Mouse (Mus musculus) testis, adult 2 months (tissue): ENCODE measurements around the gene Nupl1.

Source experiments
- CTCF ChIP-seq: fragments of 200-500 bp; IDR thresholded peaks from 2 replicates; pipeline ENCODE4 v1.5.1; 2012; ENCODE audit warnings: low read depth, mild to moderate bottlenecking, inconsistent platforms, low read length, moderate library complexity; ENCODE audit not compliant: control insufficient read depth, insufficient read depth, insufficient replicate concordance
- POLR2A ChIP-seq: fragments of 200-500 bp; IDR thresholded peaks from 2 replicates; pipeline ENCODE4 v1.6.1; 2012; ENCODE audit warnings: low read depth, mild to moderate bottlenecking, inconsistent platforms, low read length, moderate library complexity; ENCODE audit not compliant: control insufficient read depth

- TF ChIP-seq POLR2A (peak; percentile 95), CTCF (peak; percentile 2; the same call in 1 of the 2 replicates)
These were observed at the start of gene Nupl1, which contains the start of gene Gm49336 for GRCm38 (mm10) chr14:60251281-60252003.
